Mouse (Mus musculus): ENCODE measurements at regions not wholly inside any gene's neighbourhood (a gene's known extent, or its start where the extent isn't known, plus 50 kb on each side); places are given as distances from the start of the nearest gene placed in this dataset.

DNA sequence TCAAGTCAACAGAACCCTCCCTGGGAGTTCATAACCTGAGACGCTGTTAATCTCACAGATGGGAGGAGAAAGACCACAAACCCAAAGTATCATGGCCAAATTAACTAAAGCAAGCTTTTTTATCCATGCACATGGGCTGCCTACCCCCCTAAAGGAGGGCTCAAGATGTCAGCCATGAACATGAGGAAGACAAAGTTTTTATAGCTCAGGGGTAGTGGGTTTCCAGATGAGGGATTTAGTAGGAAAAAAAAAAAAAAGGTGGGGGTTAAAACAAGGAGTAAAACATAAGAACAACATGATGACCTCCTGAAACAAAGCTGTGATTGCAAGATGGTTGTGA is 314.8 kb upstream of the Jmjd1c start:
- no peak for TF ChIP-seq CTCF (conservative IDR thresholded peaks at IDR 0.05; ENCODE audit: low read length)
- TF ChIP-seq NANOG (IDR thresholded peaks at IDR 0.05; ENCODE audit: borderline replicate concordance, low read length), result no peak
- no peak for TF ChIP-seq POU5F1 (IDR thresholded peaks at IDR 0.05; ENCODE audit: borderline replicate concordance, low read length)
